Mouse (Mus musculus): Measurements from ENCODE around the gene Mtmr12. TPM values are rescaled to one million over a fixed set of nuclear protein-coding genes. Genes with fewer than 3 reads are reported as not detected.
"Not testable (repeated sequence)": the region's sequence is repeated elsewhere in the genome, so short reads cannot be mapped to it uniquely, and the experiment has no call there.

Mtmr12 gene
- polyA plus RNA-seq, 1 experiment from 2014 or later: 15.9 TPM

- no peaks in the 10 kb centered on the region for H3K9me3 ChIP-seq
- no peaks in the 10 kb centered on the region for H3K36me3 ChIP-seq (replicated peaks)
- H3K4me3 ChIP-seq: no peak overlapping the region
- H3K4me1 ChIP-seq: peaks cover 23% of the 10 kb centered on the region
- 92% methylated on average over 13 of the region's 13 CpGs for WGBS
- no peak for DNase-seq (ENCODE audit: extremely low spot score, low spot score)
- peaks cover 24% of the 10 kb centered on the region for H3K27me3 ChIP-seq (ENCODE audit: poor library complexity, severe bottlenecking)
- H3K27ac ChIP-seq: no peak overlapping the region
Observed at GRCm38 (mm10) chr15:12216798-12217197, 12.0 kb downstream of the Mtmr12 start.

- Histone ChIP-seq H3K4me1 (peaks cover 29% of the 10 kb centered on the region), H3K27me3 (ENCODE audit: poor library complexity, severe bottlenecking) (peaks cover 24% of the 10 kb centered on the region)
- not testable (repeated sequence) for H3K9me3 ChIP-seq; H3K36me3 ChIP-seq (replicated peaks); H3K4me3 ChIP-seq; H3K27ac ChIP-seq; DNase-seq (ENCODE audit: extremely low spot score, low spot score)
- WGBS: 91% methylated on average over 3 of the region's 3 CpGs
Observed at GRCm38 (mm10) chr15:12217332-12217731, 12.5 kb downstream of the Mtmr12 start.

- Histone ChIP-seq H3K27me3 (ENCODE audit: poor library complexity, severe bottlenecking) (peaks cover 24% of the 10 kb centered on the region), H3K36me3 (replicated peaks) (no peaks in the 10 kb centered on the region), H3K27ac (peak overlapping the region; percentile 15; the same call in 1 of the 2 replicates), H3K9me3 (no peaks in the 10 kb centered on the region), H3K4me1 (peaks cover 34% of the 10 kb centered on the region), H3K4me3 (no peak overlapping the region)
- DNase-seq (ENCODE audit: extremely low spot score, low spot score): no peak
- WGBS: 41% methylated on average over 5 of the region's 5 CpGs
Observed at GRCm38 (mm10) chr15:12217849-12218248, 13.0 kb downstream of the Mtmr12 start.

GRCm38 (mm10) chr15:12218583-12219382, 14.0 kb downstream of the Mtmr12 start:
- Histone ChIP-seq H3K27ac (no peak overlapping the region), H3K36me3 (replicated peaks) (no peaks in the 10 kb centered on the region), H3K9me3 (no peaks in the 10 kb centered on the region), H3K27me3 (ENCODE audit: poor library complexity, severe bottlenecking) (peaks cover 24% of the 10 kb centered on the region), H3K4me1 (peaks cover 40% of the 10 kb centered on the region), H3K4me3 (no peak overlapping the region)
- WGBS: 90% methylated on average over 11 of the region's 11 CpGs
- DNase-seq (ENCODE audit: extremely low spot score, low spot score): no peak

GRCm38 (mm10) chr15:12221131-12221530, 16.3 kb downstream of the Mtmr12 start:
- no peak for DNase-seq (ENCODE audit: extremely low spot score, low spot score)
- 93% methylated on average over 13 of the region's 13 CpGs for WGBS
- no peak overlapping the region for H3K27ac ChIP-seq

GRCm38 (mm10) chr15:12222564-12223302, 17.9 kb downstream of the Mtmr12 start:
- Histone ChIP-seq H3K27ac (peak overlapping the region; percentile 26; the same call in 1 of the 2 replicates), H3K4me1 (peaks cover 52% of the 10 kb centered on the region), H3K9me3 (no peaks in the 10 kb centered on the region), H3K36me3 (replicated peaks) (no peaks in the 10 kb centered on the region), H3K4me3 (no peak overlapping the region; the same call in 1 of the 2 replicates), H3K27me3 (ENCODE audit: poor library complexity, severe bottlenecking) (peaks cover 47% of the 10 kb centered on the region)
- WGBS: 23% methylated on average over 8 of the region's 8 CpGs
- no peak for DNase-seq (ENCODE audit: extremely low spot score, low spot score)

More at GRCm38 (mm10) chr15:12221131-12221530, 16.3 kb downstream of the Mtmr12 start:
- Histone ChIP-seq H3K9me3 (no peaks in the 10 kb centered on the region), H3K27me3 (ENCODE audit: poor library complexity, severe bottlenecking) (peaks cover 39% of the 10 kb centered on the region), H3K36me3 (replicated peaks) (no peaks in the 10 kb centered on the region), H3K4me1 (peaks cover 53% of the 10 kb centered on the region), H3K4me3 (no peak overlapping the region)

GRCm38 (mm10) chr15:12223393-12223792, 18.6 kb downstream of the Mtmr12 start:
- 78% methylated on average over 6 of the region's 6 CpGs for WGBS
- Histone ChIP-seq H3K27ac (no peak overlapping the region), H3K4me3 (no peak overlapping the region), H3K9me3 (no peaks in the 10 kb centered on the region), H3K4me1 (peaks cover 52% of the 10 kb centered on the region), H3K36me3 (replicated peaks) (no peaks in the 10 kb centered on the region), H3K27me3 (ENCODE audit: poor library complexity, severe bottlenecking) (peaks cover 47% of the 10 kb centered on the region)
- no peak for DNase-seq (ENCODE audit: extremely low spot score, low spot score)

- WGBS: 98% methylated on average over 2 of the region's 2 CpGs
- Histone ChIP-seq H3K27ac (no peak overlapping the region), H3K4me3 (no peak overlapping the region), H3K36me3 (replicated peaks) (no peaks in the 10 kb centered on the region), H3K4me1 (peaks cover 52% of the 10 kb centered on the region), H3K27me3 (ENCODE audit: poor library complexity, severe bottlenecking) (peaks cover 45% of the 10 kb centered on the region), H3K9me3 (no peaks in the 10 kb centered on the region)
- no peak for DNase-seq (ENCODE audit: extremely low spot score, low spot score)
Observed at GRCm38 (mm10) chr15:12224239-12224638, 19.4 kb downstream of the Mtmr12 start.

GRCm38 (mm10) chr15:12225062-12225461, 20.2 kb downstream of the Mtmr12 start:
- Histone ChIP-seq H3K4me3 (no peak overlapping the region), H3K36me3 (replicated peaks) (no peaks in the 10 kb centered on the region), H3K9me3 (no peaks in the 10 kb centered on the region), H3K27me3 (ENCODE audit: poor library complexity, severe bottlenecking) (peaks cover 37% of the 10 kb centered on the region), H3K4me1 (peaks cover 60% of the 10 kb centered on the region), H3K27ac (no peak overlapping the region)
- 81% methylated on average over 4 of the region's 4 CpGs for WGBS
- DNase-seq (ENCODE audit: extremely low spot score, low spot score): no peak

GRCm38 (mm10) chr15:12226908-12227307, 22.1 kb downstream of the Mtmr12 start:
- Histone ChIP-seq H3K27me3 (ENCODE audit: poor library complexity, severe bottlenecking) (peaks cover 22% of the 10 kb centered on the region), H3K4me1 (peaks cover 58% of the 10 kb centered on the region), H3K27ac (no peak overlapping the region), H3K36me3 (replicated peaks) (peaks cover 1% of the 10 kb centered on the region), H3K4me3 (no peak overlapping the region), H3K9me3 (no peaks in the 10 kb centered on the region)
- DNase-seq (ENCODE audit: extremely low spot score, low spot score): no peak
- 93% methylated on average over 15 of the region's 15 CpGs for WGBS

GRCm38 (mm10) chr15:12227355-12227754, 22.5 kb downstream of the Mtmr12 start:
- no peak for DNase-seq (ENCODE audit: extremely low spot score, low spot score)
- Histone ChIP-seq H3K4me3 (no peak overlapping the region), H3K27ac (no peak overlapping the region), H3K9me3 (no peaks in the 10 kb centered on the region), H3K4me1 (peaks cover 58% of the 10 kb centered on the region), H3K36me3 (replicated peaks) (peaks cover 6% of the 10 kb centered on the region), H3K27me3 (ENCODE audit: poor library complexity, severe bottlenecking) (peaks cover 22% of the 10 kb centered on the region)
- 93% methylated on average over 4 of the region's 4 CpGs for WGBS

- Histone ChIP-seq H3K36me3 (replicated peaks) (peaks cover 22% of the 10 kb centered on the region), H3K27me3 (ENCODE audit: poor library complexity, severe bottlenecking) (peaks cover 22% of the 10 kb centered on the region), H3K4me3 (no peak overlapping the region), H3K4me1 (peaks cover 40% of the 10 kb centered on the region), H3K9me3 (no peaks in the 10 kb centered on the region), H3K27ac (no peak overlapping the region)
- 72% methylated on average over 10 of the region's 10 CpGs for WGBS
- DNase-seq (ENCODE audit: extremely low spot score, low spot score): no peak
Observed at GRCm38 (mm10) chr15:12229603-12230242, 24.9 kb downstream of the Mtmr12 start.

Data from forebrain, embryonic 10.5 days (tissue).